Mouse (Mus musculus): ENCODE measurements around the gene Dglucy.
A peak's percentile ranks its signal among the peaks of the same experiment; 100 is the strongest.

Dglucy gene

DNA sequence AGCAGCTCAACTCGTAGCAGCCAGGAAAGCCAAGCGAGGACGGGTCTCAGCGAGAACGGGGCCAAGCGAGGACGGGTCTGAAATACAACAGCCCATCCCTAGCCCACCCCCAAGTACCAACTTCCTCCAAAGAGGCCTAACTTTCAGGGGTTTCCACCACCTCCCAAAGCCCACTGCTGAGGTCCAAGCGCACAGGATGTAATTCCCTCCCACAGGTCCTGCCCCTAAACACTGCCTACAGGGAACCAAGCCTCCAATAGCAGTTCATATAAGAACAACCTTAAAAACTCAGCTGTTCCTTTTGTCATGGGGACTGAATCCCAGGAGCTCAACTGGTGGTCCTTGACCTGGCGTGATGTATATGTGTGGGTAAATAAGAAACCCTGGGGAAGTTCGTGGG is 1.6 kb downstream of the Dglucy start:
- peak in 1 of 2 experiments; percentile 46 for DNase-seq (ENCODE audit: low spot score in 2 of 2)

DNA sequence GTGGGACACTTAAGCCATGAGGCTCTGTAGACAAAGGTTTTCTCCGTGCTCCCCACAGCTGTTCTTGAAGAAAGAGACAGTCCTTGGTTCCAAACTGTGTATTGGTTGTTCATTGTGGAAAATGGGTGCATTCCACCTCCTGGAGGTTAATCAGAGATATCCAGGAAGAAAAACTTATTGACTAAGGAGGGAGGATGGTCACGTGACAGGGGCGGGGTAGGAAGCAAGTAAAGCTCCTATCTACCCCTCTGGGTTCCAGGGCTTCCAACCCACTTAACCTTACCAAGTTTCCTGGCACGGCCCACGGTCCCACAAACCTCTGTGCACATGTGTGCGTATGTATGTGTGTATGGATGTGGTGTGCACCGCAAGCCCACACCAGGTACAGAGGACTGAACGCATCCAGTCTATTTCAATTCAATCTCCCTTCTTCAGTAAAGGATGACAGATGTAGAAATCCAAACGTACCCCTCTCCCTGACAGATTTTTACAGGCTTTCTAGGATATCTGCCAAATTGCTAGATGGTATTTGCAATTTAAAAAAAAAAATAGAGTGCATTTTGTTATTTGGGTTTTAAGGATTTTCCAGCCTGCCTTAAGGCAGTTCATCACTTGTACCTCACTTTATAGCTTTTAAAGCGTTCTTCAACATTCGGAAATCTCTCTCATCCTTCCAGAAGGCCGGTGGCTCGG is 2.7 kb downstream of the Dglucy start:
- DNase-seq (ENCODE audit: low spot score in 2 of 2), result peak in 1 of 2 experiments; percentile 36

DNA sequence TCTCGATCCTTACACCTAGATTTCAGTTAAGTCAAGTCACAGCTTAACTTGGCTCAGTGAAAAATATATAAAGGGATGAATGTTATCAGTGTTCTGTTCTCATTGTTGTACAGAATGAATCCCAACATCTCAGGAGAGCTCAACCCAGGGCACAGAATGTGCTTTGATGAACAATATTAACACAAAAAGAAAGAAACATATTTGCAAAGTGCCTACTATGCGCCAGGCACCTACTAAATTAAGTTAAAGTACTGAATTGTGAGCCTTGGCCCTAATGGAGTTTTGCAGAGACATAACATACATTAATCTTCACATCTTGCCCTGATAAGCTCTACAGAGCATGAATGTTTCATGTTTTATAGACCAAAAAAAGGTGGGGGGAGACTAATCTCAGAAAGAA is 5.3 kb downstream of the Dglucy start:
- DNase-seq (ENCODE audit: low spot score in 2 of 2), result no peak

DNA sequence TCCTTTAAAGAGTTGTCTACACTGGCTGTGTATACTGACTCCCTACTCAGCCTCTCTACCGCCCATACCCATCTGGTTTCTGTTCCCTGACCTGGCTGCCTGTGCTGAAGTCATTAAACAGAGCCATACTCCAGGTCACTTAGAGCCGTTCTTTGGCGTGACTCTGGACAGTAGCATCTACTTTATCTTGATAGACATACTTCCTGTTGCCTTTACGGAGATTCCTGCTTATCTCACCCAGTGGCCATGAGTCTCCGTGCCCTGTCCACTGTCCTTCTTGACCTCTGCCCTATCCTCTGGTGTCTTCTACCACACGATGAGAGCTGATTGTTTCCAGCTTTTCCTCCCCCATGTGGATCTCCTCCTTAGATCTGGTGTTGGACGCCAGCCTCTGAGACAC is 6.5 kb downstream of the Dglucy start:
- DNase-seq (ENCODE audit: low spot score in 2 of 2), result peak in 1 of 2 experiments; percentile 49

DNA sequence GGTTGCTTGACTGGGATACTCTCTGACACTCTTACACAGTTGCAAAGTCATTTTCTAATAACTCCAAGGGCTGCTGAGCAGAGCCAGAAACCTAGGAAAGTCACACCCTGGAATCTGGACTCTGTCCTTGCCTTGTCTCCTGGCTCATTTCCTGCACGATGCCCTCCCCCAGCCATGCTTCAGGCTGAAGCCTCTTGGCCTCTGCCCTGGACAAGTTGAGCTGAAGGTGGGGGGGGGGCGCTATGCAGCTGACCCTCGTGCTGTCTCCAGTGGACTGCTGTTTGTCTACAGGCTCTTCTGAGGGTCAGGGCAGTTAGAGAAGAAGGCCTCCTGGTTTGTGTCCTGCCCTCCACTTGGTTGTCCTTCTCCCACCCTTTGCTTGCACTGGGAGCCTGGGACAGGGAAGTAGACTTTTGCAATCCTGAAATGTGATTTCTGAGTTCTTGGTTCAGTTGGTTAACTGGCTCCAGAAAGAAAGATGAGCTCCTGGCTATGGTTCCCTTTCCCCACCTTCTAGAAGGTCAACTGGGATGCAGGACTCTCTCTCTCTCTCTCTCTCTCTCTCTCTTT is 11.2 kb downstream of the Dglucy start:
- peak in 1 of 2 experiments; percentile 52 for DNase-seq (ENCODE audit: low spot score in 2 of 2)

DNA sequence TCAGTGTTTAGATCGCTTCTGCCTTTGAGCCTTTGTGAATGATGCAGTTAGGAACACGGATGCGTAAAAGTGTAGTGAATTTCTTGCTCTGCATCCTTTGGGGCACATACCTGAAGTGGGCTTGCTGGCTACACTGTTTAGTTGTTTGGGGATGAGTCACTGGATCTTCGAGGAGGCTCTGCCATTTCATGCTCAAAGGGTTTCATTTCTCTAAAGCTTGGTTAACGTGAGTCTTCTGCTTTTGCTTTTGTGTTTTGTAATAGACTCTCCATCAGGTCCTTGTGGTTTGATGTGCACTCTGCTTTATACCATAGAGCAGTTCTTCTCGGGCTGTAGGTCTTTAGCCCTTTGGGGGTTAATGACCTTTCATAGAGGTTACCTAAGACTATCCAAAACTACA is 12.6 kb downstream of the Dglucy start:
- peak in 1 of 2 experiments; percentile 3 for DNase-seq (ENCODE audit: low spot score in 2 of 2)

DNA sequence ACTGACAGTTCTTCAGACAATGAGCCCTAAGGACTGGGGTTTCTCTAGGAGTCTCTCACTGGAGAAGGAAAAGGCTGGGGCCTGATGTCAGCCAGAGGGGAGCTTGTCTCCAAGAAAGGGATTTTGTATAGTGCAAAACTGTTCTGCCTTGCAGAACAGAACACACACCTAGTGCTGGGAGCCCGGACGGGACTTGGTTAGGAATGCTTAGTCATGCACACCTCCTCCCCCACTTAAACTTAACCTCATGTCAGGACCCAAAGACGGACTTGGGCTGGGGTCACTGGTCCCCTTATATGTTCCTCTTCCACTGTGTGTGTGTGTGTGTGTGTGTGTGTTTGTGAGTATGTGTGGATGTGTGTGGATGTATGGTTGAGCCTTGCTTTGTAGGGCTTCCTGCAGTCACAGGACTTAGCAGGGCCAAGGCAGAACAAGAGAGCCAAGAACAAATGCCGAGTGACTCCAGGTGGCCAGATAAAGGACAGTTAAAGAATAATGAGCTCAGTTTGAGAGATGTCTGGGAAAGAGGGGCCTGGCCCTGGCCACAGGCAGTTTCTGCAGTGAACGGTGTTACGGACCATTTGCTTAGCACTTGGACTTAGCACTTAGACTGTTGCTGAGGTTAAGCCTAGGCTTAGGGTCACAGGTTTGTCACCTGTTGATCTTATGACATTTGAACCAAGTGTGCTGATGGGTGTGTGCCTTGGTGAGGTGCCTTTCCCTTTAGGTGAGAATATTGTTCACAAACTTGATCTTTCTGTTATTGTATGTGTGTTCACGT is 15.8 kb downstream of the Dglucy start:
- no peak for DNase-seq (ENCODE audit: low spot score in 2 of 2)

DNA sequence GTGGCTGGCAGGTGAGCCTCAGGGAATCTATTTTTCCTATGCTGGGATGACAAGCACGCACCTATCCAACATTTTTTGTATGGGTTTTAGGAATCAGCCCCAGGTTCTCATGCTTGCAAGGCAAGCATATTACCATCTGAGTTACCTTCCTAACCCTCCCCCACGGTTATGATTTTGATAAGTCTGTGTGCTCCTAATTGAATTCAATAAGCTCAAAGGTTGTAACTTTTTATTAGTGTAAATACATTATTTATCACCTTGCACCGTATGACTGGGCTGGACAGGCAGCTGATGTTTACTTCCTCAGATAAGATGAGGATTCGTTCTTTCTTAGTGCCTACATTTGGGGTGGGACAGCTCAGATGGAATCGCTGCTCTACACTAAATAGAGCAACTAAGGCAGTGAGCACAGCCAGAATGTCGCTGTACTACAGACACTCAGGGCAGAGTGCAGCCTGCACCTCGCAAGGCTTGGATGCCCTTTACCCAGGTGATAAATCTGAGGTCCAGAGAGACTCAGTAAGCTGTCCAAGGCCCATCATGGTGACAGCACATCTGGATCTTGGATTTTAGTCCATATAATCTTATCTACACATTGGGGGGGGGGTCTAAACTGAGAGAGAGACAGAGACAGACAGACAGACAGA is 16.7 kb downstream of the Dglucy start:
- no peak for DNase-seq (ENCODE audit: low spot score in 2 of 2)

DNA sequence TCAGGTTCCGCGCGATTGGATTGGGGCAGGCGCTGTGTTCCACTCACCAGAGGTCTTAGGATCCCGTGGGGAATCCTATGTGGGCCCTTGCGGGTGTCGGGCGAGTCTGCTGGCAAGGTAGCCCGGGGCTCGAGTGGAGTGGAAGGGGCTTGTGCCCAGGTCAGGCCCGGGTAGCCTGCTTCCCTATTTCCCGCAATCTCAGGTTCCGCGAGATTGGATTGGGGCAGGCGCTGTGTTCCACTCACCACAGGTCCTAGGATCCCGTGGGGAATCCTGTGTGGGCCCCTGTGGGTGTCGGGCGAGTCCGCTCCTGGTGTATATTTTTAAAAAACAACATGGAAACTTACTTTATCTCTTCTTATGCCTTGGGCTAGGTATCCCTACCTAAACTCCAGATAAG is 24.5 kb downstream of the Dglucy start:
- peak in 1 of 2 experiments; percentile 50 for DNase-seq (ENCODE audit: low spot score in 2 of 2)

DNA sequence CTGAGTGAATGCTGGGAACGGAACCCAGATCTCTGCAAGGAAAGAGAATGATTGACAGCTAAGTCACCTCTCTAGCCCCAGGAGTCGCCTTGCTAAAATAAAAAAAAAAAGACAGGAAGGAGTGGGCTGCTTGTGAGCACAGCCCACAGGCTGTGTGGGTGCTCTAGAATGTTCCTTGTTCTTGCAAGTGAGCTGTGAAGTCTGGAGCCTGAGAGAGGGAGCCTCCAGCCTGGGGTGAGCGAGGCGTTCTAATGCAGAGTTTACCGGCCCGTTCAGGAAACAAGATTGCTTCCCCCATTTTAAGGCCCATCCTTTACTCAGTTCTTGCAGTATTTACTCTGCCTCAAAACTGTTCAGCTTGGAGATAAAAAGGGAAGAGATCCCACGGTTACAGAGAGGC is 28.4 kb downstream of the Dglucy start:
- DNase-seq (ENCODE audit: low spot score in 2 of 2), result peak in 1 of 2 experiments; percentile 40

DNA sequence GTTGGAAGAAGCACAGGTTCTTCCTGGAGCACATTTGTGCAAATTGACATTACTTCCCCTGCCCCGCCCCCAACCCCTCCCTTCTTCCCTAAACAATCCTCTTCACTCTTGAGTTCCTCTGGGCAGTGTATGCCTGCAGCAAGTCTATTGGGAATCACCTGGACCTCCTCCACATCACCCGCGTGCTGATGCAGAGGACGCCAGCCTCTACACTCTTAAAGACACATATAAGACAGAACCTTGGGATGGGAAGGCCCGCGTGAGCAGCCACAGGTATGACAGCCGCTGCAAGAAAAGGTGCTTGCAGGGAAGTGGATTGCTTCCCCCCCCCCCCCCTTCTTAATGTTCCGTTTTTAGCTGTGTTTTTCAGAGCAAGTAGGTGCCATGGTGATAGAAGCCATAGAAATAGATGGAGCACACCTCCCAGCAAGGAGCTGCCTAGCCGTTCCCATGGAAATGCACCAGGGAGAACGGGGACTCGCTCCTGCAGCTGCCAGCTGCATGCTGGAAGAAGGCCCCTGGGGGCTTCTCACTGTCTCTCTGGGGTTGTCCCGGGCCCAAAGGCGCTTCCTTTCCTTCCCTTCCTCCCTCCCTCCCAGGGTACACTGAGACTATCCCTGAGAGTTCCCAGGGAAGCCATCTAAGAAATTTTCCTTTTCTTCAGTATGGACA is 29.9 kb downstream of the Dglucy start:
- DNase-seq (ENCODE audit: low spot score in 2 of 2), result no peak

DNA sequence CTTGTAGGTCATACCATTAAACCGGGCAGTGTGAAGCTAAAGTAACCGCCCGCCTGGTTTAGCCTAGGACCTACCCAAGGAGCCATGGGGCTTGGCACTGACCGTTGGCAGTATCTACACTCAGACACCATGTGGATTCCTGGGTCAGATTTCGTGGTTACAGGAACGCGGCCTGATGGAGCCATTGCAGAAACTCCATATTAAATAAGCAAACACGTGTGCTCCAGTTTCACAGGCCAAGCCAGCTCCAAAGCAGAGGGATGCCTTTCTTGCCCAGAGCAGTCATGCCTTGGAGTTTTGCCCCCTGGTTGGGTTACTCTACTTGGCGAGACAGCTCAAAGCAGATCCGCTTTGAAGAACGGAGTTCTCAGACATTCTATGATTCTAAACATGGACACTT is 31.7 kb downstream of the Dglucy start:
- DNase-seq (ENCODE audit: low spot score in 2 of 2), result no peak

DNA sequence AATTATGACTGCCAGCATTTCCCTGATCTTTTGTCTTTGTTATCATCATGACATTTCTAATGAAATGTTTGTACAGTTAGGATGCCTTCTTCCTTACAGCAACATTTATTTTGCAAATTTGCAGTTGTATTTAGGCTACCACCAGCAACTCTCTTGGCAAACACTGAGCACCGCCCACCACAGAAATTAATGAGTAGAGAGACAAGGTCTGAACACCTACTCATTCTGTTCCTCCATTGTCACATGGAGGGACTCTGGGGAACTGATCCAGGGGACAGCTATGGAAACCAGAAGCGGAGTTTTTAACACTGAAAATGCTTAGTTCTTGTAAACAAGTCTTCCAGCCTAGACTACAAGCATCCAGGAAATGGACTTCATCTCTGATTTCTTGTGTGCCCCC is 35.0 kb downstream of the Dglucy start:
- DNase-seq (ENCODE audit: low spot score in 2 of 2), result no peak

DNA sequence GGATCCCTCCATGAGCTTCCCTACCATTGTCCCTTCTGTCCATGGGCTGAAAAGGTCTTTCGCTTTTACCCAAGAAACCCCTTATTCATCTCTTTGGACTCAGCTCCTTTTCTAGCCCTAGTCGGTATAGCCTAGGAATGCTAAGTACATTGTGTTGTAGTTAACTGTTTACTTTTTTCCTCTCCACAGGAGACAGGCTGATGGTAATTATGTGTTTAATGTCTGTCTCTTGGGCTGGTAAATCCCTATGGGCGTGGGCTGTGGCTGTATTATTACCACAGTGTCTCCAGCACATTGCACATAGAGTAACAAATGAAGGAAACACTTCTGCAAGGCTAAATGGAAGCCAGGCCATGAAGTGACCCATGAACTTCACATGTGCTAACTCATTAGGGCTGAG is 35.8 kb downstream of the Dglucy start:
- DNase-seq (ENCODE audit: low spot score in 2 of 2), result no peak

DNA sequence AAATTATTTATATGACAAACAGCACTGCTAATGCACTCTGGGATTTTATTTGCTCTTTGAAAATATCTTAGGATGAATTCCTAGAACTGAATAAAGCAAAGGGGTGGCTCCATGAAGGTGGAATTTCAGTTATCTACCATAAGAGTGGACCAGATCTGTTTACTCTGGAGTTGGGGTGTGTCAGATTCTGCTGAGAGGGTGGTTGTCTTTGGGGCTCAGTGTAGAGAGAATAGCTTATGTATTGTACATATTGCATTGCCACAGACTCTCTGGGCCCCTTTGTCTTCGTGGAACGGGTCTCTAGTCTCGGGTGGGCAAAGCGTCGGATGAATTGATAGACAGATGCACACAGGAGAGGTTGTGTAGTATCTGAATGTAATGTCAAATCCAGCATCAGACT is 38.0 kb downstream of the Dglucy start:
- no peak for DNase-seq (ENCODE audit: low spot score in 2 of 2)

DNA sequence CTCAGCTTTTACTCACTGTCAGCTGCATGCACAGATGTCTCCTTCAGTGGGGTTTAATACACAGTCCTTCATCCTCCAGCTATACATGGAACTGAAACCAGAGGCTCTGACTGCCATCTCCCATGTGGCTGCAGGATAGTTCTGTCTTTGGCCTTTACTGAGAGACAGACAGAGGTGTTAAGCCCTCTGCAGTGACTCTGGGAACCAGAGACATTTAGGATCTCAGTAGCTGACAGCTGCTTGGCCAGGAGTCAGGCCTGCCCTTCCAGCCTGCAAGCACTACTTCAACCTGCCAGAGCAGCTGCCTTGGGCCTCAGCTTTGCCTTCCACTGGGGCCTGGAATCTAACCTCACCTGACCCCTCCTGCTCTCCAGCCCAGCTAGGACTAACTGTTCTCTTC is 41.1 kb downstream of the Dglucy start:
- peak in 1 of 2 experiments; percentile 49 for DNase-seq (ENCODE audit: low spot score in 2 of 2)

DNA sequence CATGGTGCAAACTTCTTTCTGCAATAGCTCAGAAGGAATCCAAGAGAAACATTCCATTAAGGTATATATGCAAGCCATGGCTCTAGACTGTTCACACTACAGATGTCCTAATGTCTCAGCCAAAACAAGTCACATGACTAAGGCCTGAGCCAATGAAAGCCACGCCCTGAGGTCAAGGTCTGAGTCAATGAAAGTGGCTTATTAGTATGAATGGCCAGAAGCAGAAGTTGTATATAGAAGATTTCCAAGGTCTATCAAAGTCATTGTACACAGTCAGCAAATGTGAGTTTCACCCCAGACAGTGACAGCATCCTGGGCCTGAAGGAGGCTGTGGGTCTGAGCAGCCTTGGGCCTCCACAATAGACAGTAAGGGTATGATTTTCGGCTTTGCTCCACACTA is 52.2 kb downstream of the Dglucy start:
- DNase-seq (ENCODE audit: low spot score in 2 of 2), result no peak

DNA sequence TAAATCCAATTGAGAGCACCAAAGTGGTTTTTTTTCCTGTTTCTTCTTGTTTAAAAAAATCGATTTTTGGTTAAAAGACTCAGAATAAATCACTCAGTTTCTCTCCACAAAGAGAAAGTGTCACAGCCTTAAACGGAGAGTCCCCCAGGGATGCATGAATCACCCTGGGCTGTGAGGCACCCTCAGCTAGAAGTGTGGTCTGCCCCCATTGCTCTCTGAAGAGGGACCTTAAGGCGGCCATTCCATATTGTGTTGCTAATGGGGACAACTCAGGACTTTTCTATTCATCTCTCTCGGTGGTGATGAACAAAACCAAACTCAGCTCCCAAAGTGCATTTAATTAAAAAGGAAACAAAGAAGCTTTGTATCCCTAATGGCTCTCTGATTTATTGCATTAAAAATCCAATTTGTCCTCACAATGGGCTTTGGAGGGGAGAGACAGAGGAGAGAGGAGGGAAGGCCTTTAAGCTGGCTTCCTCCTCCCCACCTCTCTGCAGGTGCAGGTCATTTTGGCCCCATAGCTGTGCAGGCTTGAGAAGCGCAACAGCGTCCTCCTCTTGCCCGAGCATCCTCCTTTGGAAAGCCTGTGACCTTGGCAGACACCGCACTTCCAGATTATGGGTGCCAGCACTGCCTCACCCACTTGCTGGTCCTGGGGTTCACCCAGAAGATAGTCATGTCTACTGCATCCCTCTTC is 52.9 kb downstream of the Dglucy start:
- DNase-seq (ENCODE audit: low spot score in 2 of 2), result no peak

DNA sequence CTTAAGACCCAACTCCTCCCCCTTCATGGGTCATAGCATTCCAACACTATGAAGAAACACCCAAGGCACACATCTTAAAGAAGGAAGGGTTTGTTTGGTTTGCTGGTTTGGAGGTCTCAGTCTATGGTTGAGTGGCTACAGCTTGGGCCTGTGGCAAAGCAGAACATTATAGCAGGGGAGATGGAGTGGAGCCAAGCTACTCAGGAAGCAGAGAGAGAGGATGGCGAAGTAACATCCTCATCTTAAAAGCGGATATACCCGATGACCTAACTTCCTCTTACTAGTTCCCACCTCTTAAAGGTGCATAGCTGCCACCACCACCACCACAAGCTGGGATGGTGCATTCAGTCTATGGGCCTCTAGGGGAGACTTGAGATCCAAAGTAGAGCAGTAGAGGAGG is 58.4 kb downstream of the Dglucy start:
- no peak for DNase-seq (ENCODE audit: low spot score in 2 of 2)

DNA sequence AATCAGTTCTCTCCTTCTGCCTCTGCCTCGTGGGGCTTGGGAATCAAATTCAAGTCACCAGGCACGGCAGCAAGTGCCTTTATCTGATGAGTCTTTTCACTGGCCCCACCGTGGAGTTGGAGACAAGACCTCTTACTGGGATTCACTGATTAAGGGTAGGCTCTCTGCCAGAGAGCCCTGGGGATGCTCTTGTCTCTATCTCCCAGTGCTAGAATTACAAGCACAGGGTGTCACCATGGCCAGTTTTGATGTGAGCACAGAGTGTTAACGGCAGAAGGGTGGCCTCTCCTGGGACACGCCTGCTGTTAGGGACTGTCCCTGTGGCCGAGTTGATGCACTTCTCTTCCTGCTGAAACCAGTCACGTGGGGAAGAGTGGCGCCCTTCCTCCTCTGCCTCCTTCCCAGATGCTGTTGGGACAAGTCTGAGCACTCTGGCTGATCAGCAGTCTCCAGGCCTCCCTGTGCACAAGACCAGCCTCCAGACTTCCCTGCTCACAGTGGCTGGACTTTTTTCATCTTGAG is 60.3 kb downstream of the Dglucy start:
- DNase-seq (ENCODE audit: low spot score in 2 of 2), result no peak

DNA sequence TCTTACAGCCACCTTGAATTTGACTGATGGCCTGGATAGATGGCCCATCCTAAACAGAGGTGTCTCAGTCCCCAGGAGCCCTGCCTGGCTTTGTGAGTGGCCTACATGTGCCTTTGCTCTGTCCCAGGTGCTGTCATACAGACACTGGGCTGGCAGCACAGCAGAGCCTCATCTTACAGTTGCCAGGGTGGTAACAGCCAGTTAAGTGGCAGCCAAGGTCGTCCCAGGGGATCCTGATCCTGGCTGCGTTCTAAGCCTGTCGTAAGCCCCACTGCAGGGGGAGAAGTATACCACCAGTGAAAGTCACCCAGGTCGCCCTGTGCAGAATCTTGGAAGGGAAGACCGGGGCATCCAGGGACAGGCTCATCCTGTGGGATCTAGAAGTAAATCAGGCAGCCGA is 61.1 kb downstream of the Dglucy start:
- no peak for DNase-seq (ENCODE audit: low spot score in 2 of 2)
